Mouse (Mus musculus) liver, embryonic 11.5 days (tissue): ENCODE data around the gene Kbtbd2. TPM values are rescaled to one million over a fixed set of nuclear protein-coding genes. Genes with fewer than 3 reads are reported as not detected.

Source experiments
- ATAC-seq: fragments of 200-750 bp; cut with Nextera tagmentation; replicated peaks from 2 replicates; pipeline ENCODE4 v1.8.0; 2017; ENCODE audit warnings: moderate number of reproducible peaks, mild to moderate bottlenecking, moderate TSS enrichment, moderate library complexity; ENCODE audit not compliant: low FRiP score
- DNase-seq: peaks from one replicate; pipeline ENCODE4 v3.0.0-alpha.2; 2017; ENCODE audit warnings: low spot score
- H3K27ac ChIP-seq: fragments of 300-500 bp; sonication (generic); 2 replicates; pipeline ENCODE4 v1.5.1; 2014; ENCODE audit warnings: mild to moderate bottlenecking, low read depth, low read length, control low read depth
- H3K27me3 ChIP-seq: fragments of 300-500 bp; sonication (generic); replicated peaks from 2 replicates; pipeline ENCODE4 v1.6.1; 2014; ENCODE audit warnings: low read length, mixed read lengths; ENCODE audit not compliant: control insufficient read depth, insufficient read depth
- H3K36me3 ChIP-seq: fragments of 300-500 bp; sonication (generic); 2 replicates; pipeline ENCODE4 v1.6.1; 2014; ENCODE audit warnings: mild to moderate bottlenecking, low read length, moderate library complexity, mixed read lengths; ENCODE audit not compliant: control insufficient read depth, insufficient read depth
- H3K4me1 ChIP-seq: fragments of 300-500 bp; sonication (generic); replicated peaks from 2 replicates; pipeline ENCODE4 v1.6.1; 2014; ENCODE audit warnings: low read length, mixed read lengths; ENCODE audit not compliant: control insufficient read depth, insufficient read depth
- H3K4me2 ChIP-seq: fragments of 300-500 bp; sonication (generic); 2 replicates; pipeline ENCODE4 v1.6.1; 2014; ENCODE audit warnings: mild to moderate bottlenecking, control low read depth, moderate library complexity
- H3K4me3 ChIP-seq: fragments of 300-500 bp; sonication (generic); 2 replicates; pipeline ENCODE4 v1.5.1; 2014; ENCODE audit warnings: low read depth, low read length, control low read depth
- H3K9ac ChIP-seq: fragments of 300-500 bp; sonication (generic); 2 replicates; pipeline ENCODE4 v1.6.1; 2014; ENCODE audit warnings: low read depth, low read length, control low read depth
- H3K9me3 ChIP-seq: fragments of 300-500 bp; sonication (generic); 2 replicates; pipeline ENCODE4 v1.6.1; 2016; ENCODE audit warnings: low read length, inconsistent platforms, mixed read lengths; ENCODE audit not compliant: control insufficient read depth
- WGBS: fragments of 180-500 bp; shearing (Covaris S2); extraction: QIAGEN DNeasy Blood & Tissue Kit; methylation state at CpG from one replicate; pipeline ENCODE4 v1.1.7; 2014; 5-methylcytosine and 5-hydroxymethylcytosine counted together
- polyA plus RNA-seq: library from polyadenylated mRNA; unstranded; fragments of >200 nt; fragmentation: Nextera tagmentation; extraction: Ambion mirVana; gene quantifications from 2 replicates; pipeline ENCODE4 v1.2.1, GENCODE M21; 2014

The Kbtbd2 gene
- polyA plus RNA-seq, 1 experiment from 2014 or later: 24.4 TPM

DNA sequence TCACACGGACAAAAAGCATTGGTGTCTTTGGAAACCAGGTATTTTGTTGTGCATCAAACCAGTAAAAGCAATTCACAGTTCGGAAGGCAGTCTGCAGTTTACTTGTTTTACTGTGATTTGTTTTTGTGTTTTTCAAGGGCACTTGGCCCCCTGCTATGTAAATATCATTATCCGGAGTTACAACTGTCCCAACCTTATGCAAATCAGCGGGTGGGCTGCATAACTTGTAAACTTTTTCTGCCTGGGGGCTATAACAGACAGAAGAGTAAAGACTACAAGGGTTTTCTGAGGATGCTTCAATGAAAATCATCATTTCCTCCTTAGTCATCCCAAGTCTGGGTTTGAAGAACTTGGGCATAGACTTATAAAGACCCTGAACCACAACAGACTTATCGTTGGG, 18.0 kb downstream of the Kbtbd2 start:
- H3K4me3 ChIP-seq: no peak overlapping the region
- no peaks in the 10 kb centered on the region for H3K9me3 ChIP-seq
- WGBS: 95% methylated on average over 5 of the region's 5 CpGs

DNA sequence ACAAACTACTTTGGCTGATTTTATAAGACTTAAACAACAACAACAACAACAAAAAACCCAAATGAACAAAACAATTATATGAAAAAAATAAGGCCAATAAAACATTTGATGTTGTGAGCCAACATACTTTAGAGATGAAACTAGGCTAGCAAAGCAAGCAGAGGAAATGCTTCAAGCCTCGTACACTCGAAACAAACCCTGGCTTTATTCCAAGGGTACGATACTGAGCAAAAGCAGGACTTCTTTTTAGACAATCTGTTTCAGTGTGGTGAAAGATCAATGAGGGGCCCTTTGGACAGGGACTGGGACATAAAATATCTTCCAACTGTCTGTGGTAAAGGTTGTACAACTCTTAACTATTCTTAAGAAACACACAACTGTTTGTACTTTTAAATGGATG, 21.8 kb downstream of the Kbtbd2 start:
- no peak for DNase-seq
- H3K4me1 ChIP-seq: no peaks in the 10 kb centered on the region
- H3K36me3 ChIP-seq: peaks cover 29% of the 10 kb centered on the region
- H3K27me3 ChIP-seq: no peaks in the 10 kb centered on the region
- no peak overlapping the region for H3K4me3 ChIP-seq
- no peak overlapping the region for H3K4me2 ChIP-seq
- 85% methylated on average over 3 of the region's 3 CpGs for WGBS
- H3K9me3 ChIP-seq: 0 out of 2 replicates have a peak, but pooled peaks cover 3% of the 10 kb centered on the region
- no peak for ATAC-seq
- H3K27ac ChIP-seq: no peak overlapping the region
- no peak overlapping the region for H3K9ac ChIP-seq

More for the DNA sequence above, 18.0 kb downstream of the Kbtbd2 start:
- Histone ChIP-seq H3K27me3 (no peaks in the 10 kb centered on the region), H3K9ac (no peak overlapping the region), H3K4me2 (no peak overlapping the region), H3K27ac (no peak overlapping the region), H3K36me3 (peaks cover 29% of the 10 kb centered on the region), H3K4me1 (peaks cover 9% of the 10 kb centered on the region)
- ATAC-seq (no peak), DNase-seq (no peak)

DNA sequence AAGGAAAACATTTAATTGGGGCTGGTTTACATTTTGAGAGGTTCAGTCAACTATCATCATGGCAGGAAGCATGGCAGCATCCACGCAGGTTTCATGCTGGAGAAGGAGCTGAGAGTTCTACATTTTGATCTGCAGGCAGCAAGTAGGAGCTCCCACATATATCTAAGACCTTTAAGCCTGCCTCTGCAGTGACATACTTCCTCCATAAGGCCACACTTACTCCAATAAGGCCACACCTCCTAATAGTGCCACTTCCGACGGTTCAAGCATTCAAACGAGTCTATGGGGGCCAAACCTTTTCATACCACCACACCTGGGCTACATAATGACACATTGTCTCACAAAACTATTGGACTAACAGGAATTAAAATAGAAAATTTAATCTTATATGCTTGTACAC, 31.9 kb downstream of the Kbtbd2 start:
- Histone ChIP-seq H3K36me3 (peaks cover 2% of the 10 kb centered on the region; the same call in 1 of the 2 replicates), H3K4me1 (no peaks in the 10 kb centered on the region), H3K27me3 (no peaks in the 10 kb centered on the region), H3K4me2 (no peak overlapping the region), H3K4me3 (no peak overlapping the region), H3K9me3 (no peaks in the 10 kb centered on the region), H3K9ac (no peak overlapping the region), H3K27ac (no peak overlapping the region)
- DNase-seq: no peak
- no peak for ATAC-seq
- 79% methylated on average over 4 of the region's 4 CpGs for WGBS

DNA sequence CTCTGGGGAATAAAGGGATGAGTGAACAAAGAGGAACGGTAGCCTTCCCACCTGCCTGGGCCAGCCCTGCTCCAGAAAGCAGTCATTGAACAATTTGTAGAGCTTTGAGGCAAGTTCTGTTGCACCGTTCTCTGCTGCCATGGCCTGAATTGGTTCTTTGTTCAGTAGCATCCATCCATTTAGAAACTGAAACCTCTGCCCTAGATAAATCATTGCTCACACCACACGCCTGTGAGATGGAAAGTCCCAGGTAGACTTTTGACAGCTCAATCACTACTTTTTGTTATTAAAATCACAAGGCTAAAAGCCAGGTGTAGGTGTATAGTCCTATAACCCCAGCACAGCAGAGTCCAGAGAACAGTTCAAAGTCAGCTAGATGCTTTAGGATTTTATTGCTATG, 32.3 kb downstream of the Kbtbd2 start:
- Histone ChIP-seq H3K36me3 (peaks cover 2% of the 10 kb centered on the region; the same call in 1 of the 2 replicates), H3K4me3 (no peak overlapping the region), H3K27ac (no peak overlapping the region), H3K27me3 (no peaks in the 10 kb centered on the region), H3K9ac (no peak overlapping the region), H3K9me3 (no peaks in the 10 kb centered on the region), H3K4me1 (no peaks in the 10 kb centered on the region), H3K4me2 (no peak overlapping the region)
- DNase-seq (no peak), ATAC-seq (no peak)
- 84% methylated on average over 3 of the region's 3 CpGs for WGBS

DNA sequence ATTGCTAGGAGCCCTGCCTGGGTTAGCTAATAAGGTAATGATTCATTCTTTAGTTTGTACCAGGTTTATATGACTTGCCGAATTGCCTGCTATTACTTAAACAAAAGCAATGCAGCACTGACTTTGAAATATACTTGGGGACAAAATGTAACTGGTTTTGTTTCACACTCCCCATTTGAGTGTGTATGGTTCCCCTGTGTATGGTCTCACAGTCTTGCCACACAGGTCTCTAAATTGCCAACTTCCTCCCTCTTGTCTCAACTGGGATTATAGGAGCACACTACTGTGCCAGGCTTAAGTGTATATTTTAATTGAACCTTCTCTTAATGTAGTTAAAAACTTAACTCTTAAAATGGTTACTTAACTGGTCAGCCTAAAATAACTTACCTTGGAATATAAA, 38.3 kb downstream of the Kbtbd2 start:
- Histone ChIP-seq H3K4me3 (no peak overlapping the region), H3K9me3 (no peaks in the 10 kb centered on the region), H3K27me3 (no peaks in the 10 kb centered on the region), H3K4me1 (no peaks in the 10 kb centered on the region), H3K36me3 (peaks cover 8% of the 10 kb centered on the region; the same call in 1 of the 2 replicates), H3K9ac (no peak overlapping the region), H3K4me2 (no peak overlapping the region), H3K27ac (no peak overlapping the region)
- ATAC-seq (no peak), DNase-seq (no peak)
- WGBS: 87% methylated on average over 1 of the region's 1 CpGs

DNA sequence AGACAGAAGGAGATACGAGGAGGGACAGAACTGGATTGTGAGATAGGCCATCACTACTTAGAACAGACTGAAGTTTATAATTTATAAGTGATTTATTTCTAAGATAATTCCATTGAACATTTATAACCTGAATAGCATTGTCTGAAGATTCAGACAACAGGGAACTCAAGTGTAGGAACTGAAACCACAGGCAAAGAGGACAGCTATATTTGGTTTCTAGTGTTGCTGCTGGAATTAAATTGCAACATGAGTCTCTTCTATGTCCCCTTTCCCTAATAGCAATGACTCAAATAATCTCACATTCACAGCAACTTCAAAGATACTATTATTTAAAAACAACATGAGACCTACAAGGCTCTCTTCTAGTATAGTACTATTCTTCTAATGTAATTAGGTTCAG, 41.5 kb downstream of the Kbtbd2 start:
- Histone ChIP-seq H3K9me3 (no peaks in the 10 kb centered on the region), H3K27me3 (no peaks in the 10 kb centered on the region), H3K9ac (no peak overlapping the region), H3K4me2 (no peak overlapping the region), H3K36me3 (peaks cover 9% of the 10 kb centered on the region), H3K4me3 (no peak overlapping the region), H3K27ac (no peak overlapping the region), H3K4me1 (no peaks in the 10 kb centered on the region)
- ATAC-seq: no peak
- DNase-seq: no peak
- WGBS: 87% methylated on average over 1 of the region's 1 CpGs

DNA sequence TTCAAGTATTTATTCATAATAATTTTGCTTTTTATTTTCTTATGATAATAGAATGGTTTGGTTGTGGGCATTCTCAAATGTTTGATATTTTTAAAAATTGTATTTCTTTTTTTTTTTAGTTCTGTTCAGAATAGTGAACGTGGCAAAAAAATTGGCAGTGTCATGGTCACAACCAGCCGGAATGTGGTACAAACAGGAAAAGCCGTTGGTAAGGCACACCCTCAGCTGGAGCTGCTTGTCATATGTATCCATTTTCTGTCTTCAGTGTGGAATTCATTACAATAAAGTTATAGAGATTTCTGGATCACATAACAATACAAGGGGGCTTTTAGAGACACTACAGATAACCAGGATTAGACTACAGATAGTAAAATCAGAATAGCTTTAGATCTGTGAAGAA, 43.9 kb downstream of the Kbtbd2 start:
- H3K4me2 ChIP-seq: no peak overlapping the region
- H3K36me3 ChIP-seq: peaks cover 9% of the 10 kb centered on the region
- ATAC-seq (no peak), DNase-seq (no peak)
- H3K27ac ChIP-seq: no peak overlapping the region
- H3K4me3 ChIP-seq: no peak overlapping the region
- 90% methylated on average over 3 of the region's 3 CpGs for WGBS
- H3K9me3 ChIP-seq: no peaks in the 10 kb centered on the region
- H3K27me3 ChIP-seq: no peaks in the 10 kb centered on the region
- H3K4me1 ChIP-seq: no peaks in the 10 kb centered on the region
- no peak overlapping the region for H3K9ac ChIP-seq

DNA sequence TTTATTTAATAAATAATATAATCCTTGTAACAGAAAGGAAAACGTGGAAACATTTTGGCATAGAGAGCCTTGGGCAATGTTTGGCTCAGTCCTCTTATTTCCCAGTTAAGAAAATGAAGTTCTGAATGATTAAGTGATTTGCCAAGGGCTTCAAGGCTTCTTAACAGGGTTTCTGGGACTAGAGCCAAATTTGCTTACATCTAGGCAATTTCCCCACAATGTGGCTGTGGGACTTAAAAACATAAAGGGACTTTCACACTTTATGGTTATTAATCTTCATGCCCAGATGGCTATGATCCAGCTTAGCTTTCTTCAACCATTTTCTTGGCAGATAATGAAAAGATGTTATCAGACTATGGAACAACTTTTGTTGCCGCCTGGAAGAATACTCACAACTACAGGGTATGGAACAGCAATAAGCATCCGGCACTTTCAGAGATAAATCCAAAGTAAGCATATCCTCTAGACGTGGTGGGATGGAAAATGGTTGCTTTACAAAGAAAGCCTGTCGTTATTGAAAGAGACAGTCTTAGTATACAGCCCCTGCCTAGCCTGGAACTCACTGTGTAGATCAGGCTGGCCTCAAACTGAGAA, 51.6 kb downstream of the Kbtbd2 start:
- no peaks in the 10 kb centered on the region for H3K27me3 ChIP-seq
- ATAC-seq: no peak

DNA sequence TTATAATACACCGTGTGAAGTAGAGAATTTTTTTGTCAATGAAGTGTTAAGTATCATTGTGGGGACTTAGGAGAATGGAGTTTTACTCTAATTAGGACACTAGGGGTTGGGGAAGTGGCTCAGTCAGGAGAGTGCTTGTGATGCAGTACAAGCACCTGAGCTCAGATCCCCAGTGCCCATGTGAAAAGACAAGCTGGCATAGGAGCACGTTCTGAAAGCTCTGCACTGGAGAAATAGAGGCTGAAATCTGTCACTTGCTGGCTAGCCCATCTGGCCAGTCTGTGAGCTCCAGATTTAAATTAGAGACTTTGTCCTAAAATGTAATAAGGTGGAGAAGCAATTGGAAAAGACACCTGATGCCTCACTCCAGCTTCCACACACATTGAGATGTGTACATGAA, 65.1 kb downstream of the Kbtbd2 start:
- Histone ChIP-seq H3K4me2 (no peak overlapping the region), H3K4me3 (no peak overlapping the region), H3K27ac (no peak overlapping the region), H3K9ac (no peak overlapping the region), H3K9me3 (no peaks in the 10 kb centered on the region), H3K4me1 (no peaks in the 10 kb centered on the region), H3K36me3 (peaks cover 3% of the 10 kb centered on the region; the same call in 1 of the 2 replicates), H3K27me3 (no peaks in the 10 kb centered on the region)
- ATAC-seq (no peak), DNase-seq (no peak)
- WGBS: 73% methylated on average over 2 of the region's 2 CpGs

More for the DNA sequence above, 51.6 kb downstream of the Kbtbd2 start:
- H3K4me2 ChIP-seq: no peak overlapping the region
- H3K9ac ChIP-seq: no peak overlapping the region
- H3K4me1 ChIP-seq: no peaks in the 10 kb centered on the region
- no peak for DNase-seq
- no peak overlapping the region for H3K27ac ChIP-seq
- no peaks in the 10 kb centered on the region; the same call in 1 of the 2 replicates for H3K36me3 ChIP-seq
- H3K9me3 ChIP-seq: no peaks in the 10 kb centered on the region
- 86% methylated on average over 5 of the region's 5 CpGs for WGBS
- no peak overlapping the region for H3K4me3 ChIP-seq
